Mouse (Mus musculus) limb, embryonic 12.5 days (tissue): ENCODE data around the gene Akr1c6. TPM values are rescaled to one million over a fixed set of nuclear protein-coding genes. Genes with fewer than 3 reads are reported as not detected.

Experiments used
- ATAC-seq: fragments of 200-750 bp; cut with Nextera tagmentation; 2 replicates; pipeline ENCODE4 v1.8.0; 2017; ENCODE audit warnings: low read depth, moderate TSS enrichment; ENCODE audit not compliant: insufficient number of reproducible peaks, insufficient read depth, low FRiP score, low TSS enrichment
- H3K27ac ChIP-seq: fragments of 300-500 bp; sonication (generic); 2 replicates; pipeline ENCODE4 v1.5.1; 2016; ENCODE audit warnings: mild to moderate bottlenecking, moderate library complexity
- H3K27me3 ChIP-seq: fragments of 300-500 bp; sonication (generic); 2 replicates; pipeline ENCODE4 v1.6.1; 2016; ENCODE audit warnings: mild to moderate bottlenecking, moderate library complexity
- H3K36me3 ChIP-seq: fragments of 300-500 bp; sonication (generic); 2 replicates; pipeline ENCODE4 v1.6.1; 2016; ENCODE audit warnings: mild to moderate bottlenecking, moderate library complexity
- H3K4me1 ChIP-seq: fragments of 300-500 bp; sonication (generic); replicated peaks from 2 replicates; pipeline ENCODE4 v1.6.1; 2016
- H3K4me2 ChIP-seq: fragments of 300-500 bp; sonication (generic); 2 replicates; pipeline ENCODE4 v1.6.1; 2016; ENCODE audit warnings: mild to moderate bottlenecking, moderate library complexity
- H3K4me3 ChIP-seq: fragments of 300-500 bp; sonication (generic); replicated peaks from 2 replicates; pipeline ENCODE4 v1.5.1; 2016; ENCODE audit warnings: mild to moderate bottlenecking
- H3K9ac ChIP-seq: fragments of 300-500 bp; sonication (generic); replicated peaks from 2 replicates; pipeline ENCODE4 v1.6.1; 2016; ENCODE audit warnings: mild to moderate bottlenecking, moderate library complexity
- H3K9me3 ChIP-seq: fragments of 300-500 bp; sonication (generic); 2 replicates; pipeline ENCODE4 v1.6.1; 2016; ENCODE audit warnings: mild to moderate bottlenecking, moderate library complexity
- WGBS: fragments of 180-500 bp; shearing (Covaris S2); methylation state at CpG from one replicate; pipeline ENCODE4 v1.1.7; 2016; 5-methylcytosine and 5-hydroxymethylcytosine counted together
- polyA plus RNA-seq: library from polyadenylated mRNA; unstranded; fragments of >200 nt; fragmentation: Nextera tagmentation; extraction: Ambion mirVana; gene quantifications from 2 replicates; pipeline ENCODE4 v1.2.1, GENCODE M21; 2016

Gene Akr1c6
- polyA plus RNA-seq, 1 experiment from 2014 or later, result not detected

GRCm38 (mm10) chr13:4465641-4466040 is 31.5 kb downstream of the Akr1c6 start:
- H3K4me1 ChIP-seq, result no peaks in the 10 kb centered on the region
- H3K9ac ChIP-seq, result no peak overlapping the region
- no peak overlapping the region for H3K4me3 ChIP-seq
- H3K27ac ChIP-seq, result no peak overlapping the region
- ATAC-seq, result no peak
- H3K9me3 ChIP-seq, result no peaks in the 10 kb centered on the region
- H3K27me3 ChIP-seq, result no peaks in the 10 kb centered on the region
- H3K36me3 ChIP-seq, result no peaks in the 10 kb centered on the region
- no peak overlapping the region for H3K4me2 ChIP-seq
- 87% methylated on average over 2 of the region's 2 CpGs for WGBS

GRCm38 (mm10) chr13:4467896-4468295 is 33.8 kb downstream of the Akr1c6 start:
- no peak overlapping the region for H3K27ac ChIP-seq
- no peaks in the 10 kb centered on the region for H3K4me1 ChIP-seq
- H3K4me2 ChIP-seq, result no peak overlapping the region
- no peaks in the 10 kb centered on the region for H3K27me3 ChIP-seq
- H3K9me3 ChIP-seq, result no peaks in the 10 kb centered on the region
- no peak for ATAC-seq
- no peak overlapping the region for H3K9ac ChIP-seq
- no peaks in the 10 kb centered on the region for H3K36me3 ChIP-seq
- 68% methylated on average over 1 of the region's 1 CpGs for WGBS
- H3K4me3 ChIP-seq, result no peak overlapping the region

Other genes starting within 250 kb of the Akr1c6 start
- gene Akr1c13, start 243.2 kb upstream of the Akr1c6 start, polyA plus RNA-seq, result 0.93 and 1.1 TPM in 2 replicates
- 0.26 and 0.61 TPM in 2 replicates for gene Akr1c19, start 205.6 kb upstream of the Akr1c6 start, polyA plus RNA-seq
- gene Akr1c12, start 154.9 kb upstream of the Akr1c6 start, polyA plus RNA-seq, result not detected in 2 replicates
- gene Akr1c20, start 89.0 kb downstream of the Akr1c6 start, polyA plus RNA-seq, result not detected in 2 replicates
- not detected in 2 replicates for gene Akr1c21, start 139.8 kb downstream of the Akr1c6 start, polyA plus RNA-seq
- 34.3 and 37.6 TPM in 2 replicates for gene Akr1e1, start 174.9 kb downstream of the Akr1c6 start, polyA plus RNA-seq